Mouse (Mus musculus) lung, postnatal 0 days (tissue): ENCODE measurements at regions not wholly inside any gene's neighbourhood (a gene's known extent, or its start where the extent isn't known, plus 50 kb on each side); places are given as distances from the start of the nearest gene placed in this dataset.

ENCODE experiments used
- CTCF ChIP-seq: IDR thresholded peaks from 2 replicates; pipeline ENCODE4 v1.5.1; 2016; ENCODE audit warnings: antibody characterized with exemption, mild to moderate bottlenecking
- EP300 ChIP-seq: IDR thresholded peaks from 2 replicates; pipeline ENCODE4 v1.6.1; 2016; ENCODE audit warnings: antibody characterized with exemption, mild to moderate bottlenecking, control low read depth

GRCm38 (mm10) chr7:145024651-145025050 is 84.9 kb upstream of the Ccnd1 start:
- TF ChIP-seq CTCF, result no peak
- TF ChIP-seq EP300, result no peak
